Mouse (Mus musculus) limb, embryonic 13.5 days (tissue): ENCODE data around the gene U2surp. TPM values are rescaled to one million over a fixed set of nuclear protein-coding genes. Genes with fewer than 3 reads are reported as not detected.

Experiments used
- ATAC-seq: fragments of 200-750 bp; cut with Nextera tagmentation; 2 replicates; pipeline ENCODE4 v1.8.0; 2017; ENCODE audit warnings: low read depth, moderate number of reproducible peaks, moderate TSS enrichment; ENCODE audit not compliant: low FRiP score
- H3K27ac ChIP-seq: fragments of 300-500 bp; sonication (generic); 2 replicates; pipeline ENCODE4 v1.5.1; 2015; ENCODE audit warnings: inconsistent platforms, mild to moderate bottlenecking, moderate library complexity
- H3K27me3 ChIP-seq: fragments of 300-500 bp; sonication (generic); 2 replicates; pipeline ENCODE4 v1.6.1; 2015; ENCODE audit warnings: mild to moderate bottlenecking, inconsistent platforms
- H3K36me3 ChIP-seq: fragments of 300-500 bp; sonication (generic); 2 replicates; pipeline ENCODE4 v1.6.1; 2015; ENCODE audit warnings: inconsistent platforms, mild to moderate bottlenecking, moderate library complexity
- H3K4me1 ChIP-seq: fragments of 300-500 bp; sonication (generic); 2 replicates; pipeline ENCODE4 v1.6.1; 2015; ENCODE audit warnings: inconsistent platforms
- H3K4me2 ChIP-seq: fragments of 300-500 bp; sonication (generic); replicated peaks from 2 replicates; pipeline ENCODE4 v1.6.1; 2015; ENCODE audit warnings: inconsistent platforms, mild to moderate bottlenecking, moderate library complexity
- H3K4me3 ChIP-seq: fragments of 300-500 bp; sonication (generic); 2 replicates; pipeline ENCODE4 v1.5.1; 2015; ENCODE audit warnings: moderate library complexity, mild to moderate bottlenecking, inconsistent platforms
- H3K9ac ChIP-seq: fragments of 300-500 bp; sonication (generic); 2 replicates; pipeline ENCODE4 v1.6.1; 2015; ENCODE audit warnings: mild to moderate bottlenecking, inconsistent platforms
- H3K9me3 ChIP-seq: fragments of 300-500 bp; sonication (generic); 2 replicates; pipeline ENCODE4 v1.6.1; 2016; ENCODE audit warnings: inconsistent platforms
- WGBS: fragments of 180-500 bp; shearing (Covaris S2); methylation state at CpG from one replicate; pipeline ENCODE4 v1.1.7; 2015; 5-methylcytosine and 5-hydroxymethylcytosine counted together
- polyA plus RNA-seq: library from polyadenylated mRNA; unstranded; fragments of >200 nt; fragmentation: Nextera tagmentation; extraction: Ambion mirVana; gene quantifications from 2 replicates; pipeline ENCODE4 v1.2.1, GENCODE M21; 2015

The U2surp gene
- polyA plus RNA-seq = 158 and 161 TPM in 2 replicates

DNA sequence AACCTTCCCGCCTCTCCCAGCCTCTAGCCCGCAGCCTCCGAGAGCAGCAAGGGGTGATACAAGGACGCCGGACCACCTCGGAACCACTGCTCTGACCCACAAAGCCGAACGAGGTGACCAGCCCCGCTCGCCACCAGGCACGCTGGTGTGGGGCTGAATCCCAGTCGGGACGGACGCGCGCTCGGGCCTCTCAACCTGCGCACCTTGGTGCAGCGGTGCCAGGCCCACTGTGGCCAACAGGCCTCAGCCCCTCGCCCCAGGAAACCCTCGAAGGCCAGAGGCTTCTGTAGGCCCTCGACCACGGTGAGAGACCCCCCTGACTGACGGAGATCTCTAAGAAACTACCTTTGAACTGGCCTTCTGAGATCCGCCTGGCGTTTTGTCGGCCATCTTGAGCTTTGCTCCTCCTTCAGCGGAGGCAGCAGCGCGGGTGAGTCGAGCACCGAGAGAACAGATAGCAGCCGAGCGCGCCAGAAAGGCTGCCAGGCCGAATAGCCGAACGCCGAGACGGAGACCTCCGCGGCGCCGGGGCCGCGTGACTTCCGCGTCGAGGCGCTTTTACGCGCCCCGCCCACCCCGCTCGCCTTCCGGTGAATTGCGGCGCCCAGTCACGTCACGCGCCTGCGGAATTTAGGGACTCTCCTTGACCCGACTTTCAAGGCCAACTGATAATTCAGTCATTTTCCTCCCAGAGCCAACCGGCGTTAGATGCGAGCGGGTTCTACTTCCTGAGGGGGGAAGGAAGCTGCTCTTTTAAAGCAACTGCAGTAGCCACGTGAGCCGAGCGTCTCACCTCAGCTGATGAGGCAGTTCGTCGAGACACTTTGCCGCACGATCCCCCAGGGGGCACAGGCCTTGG, at the start of gene U2surp:
Gene U2surp, minus strand, starts transcription at position 525 of the 859 bp plus-strand sequence.
- under 1% methylated on average over 74 of the region's 74 CpGs for WGBS
- Histone ChIP-seq H3K36me3 (peaks cover 6% of the 10 kb centered on the region; the same call in 1 of the 2 replicates), H3K4me1 (peaks cover 22% of the 10 kb centered on the region), H3K9ac (peak within 1 kb of the TSS; percentile 95), H3K4me2 (peak within 1 kb of the TSS; percentile 87), H3K27ac (peak within 1 kb of the TSS; percentile 85), H3K27me3 (no peaks in the 10 kb centered on the region), H3K4me3 (peak within 1 kb of the TSS; percentile 98), H3K9me3 (no peaks in the 10 kb centered on the region)
- ATAC-seq = peak; percentile 96

DNA sequence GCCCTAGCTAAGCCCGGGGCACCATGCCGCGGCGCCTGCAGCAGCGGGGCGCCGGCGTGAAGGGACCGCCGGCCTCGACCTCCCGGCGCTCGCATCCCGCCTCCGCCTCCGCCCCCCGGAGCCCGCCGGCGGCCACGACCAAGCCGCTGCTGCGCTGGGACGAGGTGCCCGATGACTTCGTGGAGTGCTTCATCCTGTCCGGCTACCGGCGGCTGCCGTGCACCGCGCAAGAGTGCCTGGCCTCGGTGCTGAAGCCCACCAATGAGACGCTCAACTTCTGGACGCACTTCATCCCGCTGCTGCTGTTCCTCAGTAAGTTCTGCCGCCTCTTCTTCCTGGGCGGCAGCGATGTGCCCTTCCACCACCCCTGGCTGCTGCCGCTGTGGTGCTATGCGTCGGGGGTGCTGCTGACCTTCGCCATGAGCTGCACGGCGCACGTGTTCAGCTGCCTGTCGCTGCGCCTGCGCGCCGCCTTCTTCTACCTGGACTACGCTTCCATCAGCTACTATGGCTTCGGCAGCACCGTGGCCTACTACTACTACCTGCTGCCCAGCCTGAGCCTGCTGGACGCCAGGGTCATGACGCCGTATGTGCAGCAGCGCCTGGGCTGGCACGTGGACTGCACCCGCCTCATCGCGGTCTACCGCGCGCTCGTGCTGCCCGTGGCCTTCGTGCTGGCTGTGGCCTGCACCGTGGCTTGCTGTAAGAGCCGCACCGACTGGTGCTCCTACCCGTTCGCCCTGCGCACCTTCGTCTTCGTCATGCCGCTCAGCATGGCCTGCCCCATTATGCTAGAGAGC, 48.3 kb upstream of the U2surp start:
- no peak overlapping the region for H3K27ac ChIP-seq
- peak overlapping the region; percentile 97 for H3K4me2 ChIP-seq
- WGBS = 13% methylated on average over 72 of the region's 78 CpGs
- H3K9ac ChIP-seq = peak overlapping the region; percentile 66
- no peaks in the 10 kb centered on the region for H3K9me3 ChIP-seq
- no peaks in the 10 kb centered on the region for H3K36me3 ChIP-seq
- H3K4me3 ChIP-seq = peak overlapping the region; percentile 67
- peaks cover 13% of the 10 kb centered on the region for H3K4me1 ChIP-seq
- peaks cover 96% of the 10 kb centered on the region for H3K27me3 ChIP-seq
- peak; percentile 60 for ATAC-seq

DNA sequence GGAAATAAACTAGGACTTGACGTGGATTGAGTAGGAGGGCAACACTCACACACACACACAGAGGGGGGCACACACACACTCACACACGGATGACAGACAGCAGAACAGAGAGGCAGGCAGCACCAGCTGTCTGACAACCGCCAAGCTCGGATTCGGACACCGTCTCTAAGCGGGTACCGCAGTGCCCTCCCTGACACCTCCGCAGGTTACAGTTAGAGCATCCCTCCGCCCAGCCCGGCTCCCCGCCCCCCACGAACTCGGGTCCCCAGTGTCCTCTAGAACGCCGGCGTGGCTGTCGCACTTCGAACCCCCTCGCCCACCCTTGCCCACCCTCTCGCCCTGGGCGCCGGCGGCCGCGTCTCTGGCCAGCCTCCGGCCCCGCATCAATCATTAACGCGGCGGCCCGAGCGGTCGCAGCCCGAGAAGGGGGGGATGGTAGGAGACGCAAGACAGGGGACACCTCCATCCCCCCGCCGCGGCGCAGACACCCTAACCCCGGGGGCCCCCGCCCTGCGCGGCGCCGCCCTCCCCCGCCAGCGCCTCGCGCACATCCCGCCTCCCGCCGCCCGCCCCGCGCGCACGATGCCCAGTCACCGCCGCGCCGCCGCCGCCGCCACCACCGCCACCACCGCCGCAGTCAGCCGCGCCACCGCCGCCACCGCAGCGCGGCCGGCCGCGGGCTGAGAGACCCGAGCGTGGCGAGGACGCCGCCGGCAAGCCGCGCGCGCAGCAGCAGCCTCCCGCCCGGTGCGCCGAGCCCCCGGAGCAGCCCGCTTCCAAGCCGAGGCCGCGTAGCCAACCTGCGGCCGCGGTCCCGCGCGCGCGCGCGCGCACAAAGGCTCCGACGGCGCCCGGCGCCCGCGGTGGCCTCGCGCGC, 47.5 kb upstream of the U2surp start, which contains the start of gene Paqr9:
Gene Paqr9, plus strand, starts transcription at position 599 of the 877 bp plus-strand sequence.
- peak; percentile 52 for ATAC-seq
- WGBS = under 1% methylated on average over 74 of the region's 118 CpGs
- H3K27ac ChIP-seq = no peak within 1 kb of the TSS
- peaks cover 96% of the 10 kb centered on the region for H3K27me3 ChIP-seq
- peak within 1 kb of the TSS; percentile 97 for H3K4me2 ChIP-seq
- H3K4me1 ChIP-seq = peaks cover 13% of the 10 kb centered on the region
- H3K9ac ChIP-seq = peak within 1 kb of the TSS; percentile 66
- no peaks in the 10 kb centered on the region for H3K36me3 ChIP-seq
- peak within 1 kb of the TSS; percentile 67 for H3K4me3 ChIP-seq
- no peaks in the 10 kb centered on the region for H3K9me3 ChIP-seq

DNA sequence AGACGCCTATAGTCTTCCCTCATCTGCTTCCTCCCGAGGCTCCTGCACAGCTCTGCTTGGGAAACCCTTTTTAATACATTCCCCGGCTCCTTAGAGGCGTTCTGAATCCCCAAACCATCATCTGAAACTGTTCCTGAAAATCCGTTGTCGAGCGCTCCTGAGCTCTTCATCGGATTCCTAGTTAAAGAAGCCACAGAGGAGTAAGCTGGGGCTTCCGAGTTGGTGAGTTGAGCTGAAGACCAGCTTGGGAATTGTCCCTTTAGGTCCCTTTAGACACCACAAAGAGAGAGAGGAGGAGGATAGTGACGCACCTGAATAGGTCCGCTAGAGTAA, 46.9 kb upstream of the U2surp start:
- H3K4me2 ChIP-seq = peak overlapping the region; percentile 97
- no peaks in the 10 kb centered on the region for H3K9me3 ChIP-seq
- H3K4me3 ChIP-seq = peak overlapping the region; percentile 67
- H3K36me3 ChIP-seq = no peaks in the 10 kb centered on the region
- no peak for ATAC-seq
- H3K27ac ChIP-seq = no peak overlapping the region
- peaks cover 90% of the 10 kb centered on the region for H3K27me3 ChIP-seq
- 14% methylated on average over 11 of the region's 11 CpGs for WGBS
- H3K4me1 ChIP-seq = peaks cover 13% of the 10 kb centered on the region
- H3K9ac ChIP-seq = peak overlapping the region; percentile 66; the same call in 1 of the 2 replicates

DNA sequence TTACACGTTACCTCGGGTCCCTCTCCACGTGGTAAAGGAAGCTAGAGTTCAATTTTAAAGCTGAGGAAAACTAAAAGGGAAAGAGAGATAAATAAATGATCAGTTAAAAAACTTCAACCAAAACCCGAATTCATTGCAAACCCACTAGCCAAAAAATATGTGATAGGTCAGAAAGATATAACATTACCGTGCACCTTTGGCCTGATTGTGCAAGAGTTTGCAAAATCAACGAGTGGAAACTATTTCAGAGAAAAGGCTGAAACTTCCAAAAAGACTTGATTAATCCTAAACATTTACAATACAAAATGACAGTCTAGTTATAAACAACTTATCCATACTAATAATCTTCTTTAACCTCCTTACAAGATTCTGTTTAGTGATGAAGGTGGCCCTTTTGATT, 45.9 kb upstream of the U2surp start:
- Histone ChIP-seq H3K27ac (no peak overlapping the region), H3K9ac (no peak overlapping the region), H3K27me3 (peaks cover 81% of the 10 kb centered on the region), H3K9me3 (no peaks in the 10 kb centered on the region), H3K4me2 (no peak overlapping the region), H3K4me3 (no peak overlapping the region), H3K36me3 (no peaks in the 10 kb centered on the region), H3K4me1 (peaks cover 13% of the 10 kb centered on the region)
- WGBS = 64% methylated on average over 6 of the region's 6 CpGs
- no peak for ATAC-seq

DNA sequence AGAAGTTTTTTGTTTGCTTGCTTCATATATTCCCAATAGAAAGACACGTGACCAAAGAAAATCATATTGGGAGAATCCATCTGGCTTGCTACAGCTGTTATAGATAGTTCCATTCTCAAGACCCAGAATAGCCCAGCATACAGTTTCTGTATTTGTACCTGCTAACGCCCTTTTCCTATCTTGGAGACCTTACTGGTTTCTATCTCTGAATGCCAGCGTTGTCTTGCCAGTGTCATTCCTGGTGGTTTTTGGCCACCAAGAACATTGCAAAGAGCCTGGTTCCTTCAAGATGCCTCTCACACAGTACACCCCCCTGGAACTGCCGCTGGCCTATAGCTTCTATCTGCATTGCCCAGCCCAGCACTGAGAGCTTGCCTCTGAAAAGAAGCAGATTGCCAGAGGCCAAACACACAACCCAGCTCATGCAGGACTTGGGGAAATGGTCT, 44.3 kb upstream of the U2surp start:
- no peak overlapping the region for H3K4me2 ChIP-seq
- WGBS = 86% methylated on average over 4 of the region's 4 CpGs
- H3K9ac ChIP-seq = no peak overlapping the region
- no peaks in the 10 kb centered on the region for H3K9me3 ChIP-seq
- peaks cover 13% of the 10 kb centered on the region for H3K4me1 ChIP-seq
- no peaks in the 10 kb centered on the region for H3K36me3 ChIP-seq
- H3K4me3 ChIP-seq = no peak overlapping the region
- H3K27ac ChIP-seq = no peak overlapping the region
- H3K27me3 ChIP-seq = peaks cover 64% of the 10 kb centered on the region
- ATAC-seq = no peak

DNA sequence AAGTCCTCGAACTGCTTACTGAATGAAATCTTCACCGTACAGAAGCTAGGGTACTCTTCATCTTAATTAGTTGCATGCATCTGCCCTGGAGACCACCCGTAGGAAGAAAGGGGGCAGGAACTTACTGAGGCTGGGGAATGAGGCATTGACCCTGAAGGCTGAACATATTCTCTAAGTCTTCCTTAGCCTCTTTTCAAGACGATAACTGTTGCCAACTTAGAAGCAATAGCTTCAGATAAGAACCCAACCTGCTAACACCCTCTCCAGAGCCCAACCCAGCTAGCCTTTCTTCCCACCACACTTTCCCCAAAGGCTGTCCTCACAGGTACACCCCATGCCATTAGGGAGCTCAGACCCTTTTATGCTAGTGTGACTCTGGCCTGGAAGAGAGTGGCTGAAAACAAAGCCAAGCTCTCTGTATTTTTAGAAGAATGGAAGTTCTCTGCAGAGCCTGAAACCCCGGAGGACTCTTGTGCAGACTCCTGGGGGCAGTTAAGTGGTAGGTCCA, 43.5 kb upstream of the U2surp start:
- Histone ChIP-seq H3K9ac (no peak overlapping the region), H3K27me3 (peaks cover 56% of the 10 kb centered on the region), H3K36me3 (no peaks in the 10 kb centered on the region), H3K4me1 (peaks cover 11% of the 10 kb centered on the region), H3K4me3 (no peak overlapping the region), H3K4me2 (no peak overlapping the region), H3K27ac (no peak overlapping the region), H3K9me3 (no peaks in the 10 kb centered on the region)
- ATAC-seq = no peak
- WGBS = 58% methylated on average over 5 of the region's 5 CpGs

DNA sequence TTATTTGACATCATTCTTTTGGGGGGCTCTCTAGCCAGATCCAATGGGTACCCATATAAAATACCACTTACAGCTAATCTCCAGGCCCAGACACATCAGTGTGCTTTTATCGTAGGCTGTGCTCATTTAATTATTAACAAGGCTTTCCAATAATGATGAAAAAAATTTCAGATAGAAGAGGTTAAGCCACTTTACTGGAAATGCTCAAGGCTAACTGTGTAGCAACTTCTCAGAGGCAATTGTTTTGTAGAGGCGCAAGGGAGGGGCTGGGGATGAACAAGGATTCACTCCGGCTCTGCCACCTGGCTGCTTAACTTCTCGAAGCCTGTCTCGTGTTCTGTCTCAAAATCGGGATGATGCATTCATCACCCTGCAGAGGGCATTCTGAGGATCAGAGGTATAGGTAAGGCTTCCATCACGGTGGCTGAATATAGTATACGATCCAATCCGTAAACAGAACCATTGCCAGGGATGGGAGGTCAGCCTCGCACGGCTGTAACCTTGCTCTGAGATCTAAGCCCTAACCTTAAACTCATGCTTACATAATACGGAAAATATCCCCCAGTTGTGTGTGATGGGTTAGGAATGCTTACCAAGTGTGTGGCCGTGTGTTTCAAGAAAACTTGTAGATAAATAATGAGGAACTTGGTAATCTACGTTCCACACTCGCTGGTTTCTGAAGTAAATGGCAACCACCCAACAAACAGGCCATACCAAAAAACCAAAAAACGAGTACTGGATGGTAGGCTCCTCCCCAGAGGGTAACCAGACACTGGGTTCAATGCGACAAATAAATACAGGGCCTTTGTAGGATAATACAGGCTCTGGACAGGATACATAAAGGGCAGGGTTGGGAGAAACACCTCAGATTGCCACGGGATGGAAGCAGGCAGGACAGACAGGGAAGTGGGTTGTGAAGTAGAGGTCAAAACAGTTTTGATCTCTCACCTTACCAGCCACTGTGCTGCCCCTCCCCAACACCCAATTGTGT, 42.7 kb upstream of the U2surp start:
- WGBS = 79% methylated on average over 18 of the region's 18 CpGs
- H3K4me1 ChIP-seq = peaks cover 6% of the 10 kb centered on the region
- no peak overlapping the region for H3K9ac ChIP-seq
- no peak overlapping the region for H3K4me2 ChIP-seq
- H3K36me3 ChIP-seq = no peaks in the 10 kb centered on the region
- H3K27me3 ChIP-seq = peaks cover 49% of the 10 kb centered on the region
- H3K9me3 ChIP-seq = no peaks in the 10 kb centered on the region
- no peak for ATAC-seq
- no peak overlapping the region for H3K4me3 ChIP-seq
- H3K27ac ChIP-seq = no peak overlapping the region

DNA sequence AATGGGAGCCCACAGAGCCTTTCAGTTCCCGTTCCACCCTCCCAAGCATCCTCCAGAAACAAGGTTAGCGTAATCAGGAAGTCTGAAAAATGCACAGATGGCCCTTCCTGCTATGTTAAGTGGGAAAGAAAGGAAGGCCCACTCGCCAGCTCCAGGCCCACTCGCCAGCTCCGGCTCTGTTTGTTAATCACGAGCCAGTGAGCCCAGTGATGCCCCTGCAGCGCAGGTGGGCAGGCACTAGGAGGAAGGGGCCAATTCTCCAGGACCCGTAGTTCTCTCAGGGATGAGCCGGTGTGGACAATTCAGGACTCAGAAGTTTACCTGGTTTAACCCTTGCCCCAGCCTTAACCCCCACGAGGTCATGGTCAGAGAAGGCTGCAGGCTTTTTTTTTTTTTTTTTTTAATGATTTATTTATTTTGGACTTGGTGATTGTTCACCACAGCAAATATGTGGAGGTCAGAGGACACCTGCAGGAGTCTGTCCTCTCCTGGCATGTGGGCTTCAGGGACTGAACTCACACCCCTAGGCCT, 40.4 kb upstream of the U2surp start:
- Histone ChIP-seq H3K36me3 (no peaks in the 10 kb centered on the region), H3K9me3 (no peaks in the 10 kb centered on the region), H3K27ac (no peak overlapping the region), H3K4me1 (no peaks in the 10 kb centered on the region), H3K9ac (no peak overlapping the region), H3K4me3 (no peak overlapping the region), H3K27me3 (peaks cover 26% of the 10 kb centered on the region), H3K4me2 (no peak overlapping the region)
- 62% methylated on average over 10 of the region's 10 CpGs for WGBS
- no peak for ATAC-seq

DNA sequence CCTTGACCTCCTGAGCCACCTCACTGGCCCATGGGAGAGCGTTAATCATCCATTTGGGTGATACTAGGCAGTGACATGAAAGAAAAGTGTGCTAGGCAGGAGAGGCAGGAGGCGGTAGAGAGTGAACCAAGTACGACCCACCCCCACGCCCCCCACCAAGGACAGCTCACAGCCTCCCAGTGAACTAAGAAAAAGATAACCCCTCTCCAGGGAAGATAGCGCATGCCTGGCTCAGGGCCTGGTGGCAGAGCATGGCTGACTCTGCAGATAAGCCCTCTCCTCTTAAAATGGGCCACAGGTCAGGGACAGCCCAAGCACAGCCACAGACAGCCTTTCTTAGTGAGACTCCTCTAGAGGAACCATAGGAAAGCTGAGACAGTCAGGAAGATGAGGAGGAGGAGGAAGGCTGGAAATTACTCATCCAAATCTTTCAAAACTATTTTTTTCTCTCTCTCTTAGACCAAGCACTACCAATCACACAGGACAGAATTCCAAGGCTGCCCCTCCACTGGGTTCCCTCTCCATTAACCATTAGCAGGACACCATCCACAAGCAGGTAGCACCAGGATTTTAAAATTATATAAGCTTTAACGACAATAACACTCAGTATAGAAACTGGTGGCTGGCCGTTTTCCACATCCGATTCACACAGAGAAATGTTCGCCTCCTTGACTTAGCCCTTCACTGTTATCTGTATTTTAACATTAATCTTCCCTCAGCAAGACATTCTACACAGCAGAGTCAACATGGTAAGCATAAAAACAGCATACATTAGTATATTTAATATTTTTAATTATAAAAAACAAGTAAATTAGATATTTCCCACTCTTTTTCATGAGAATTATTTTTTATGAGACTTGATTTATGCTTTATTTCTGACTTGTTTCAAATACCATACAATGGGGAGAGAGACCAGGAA, 39.3 kb upstream of the U2surp start:
- 59% methylated on average over 9 of the region's 9 CpGs for WGBS
- no peaks in the 10 kb centered on the region for H3K9me3 ChIP-seq
- no peak overlapping the region for H3K27ac ChIP-seq
- H3K4me1 ChIP-seq = no peaks in the 10 kb centered on the region
- H3K36me3 ChIP-seq = no peaks in the 10 kb centered on the region
- peaks cover 16% of the 10 kb centered on the region for H3K27me3 ChIP-seq
- ATAC-seq = no peak
- no peak overlapping the region for H3K4me2 ChIP-seq
- no peak overlapping the region for H3K4me3 ChIP-seq
- no peak overlapping the region for H3K9ac ChIP-seq
